Mouse (Mus musculus) brain, embryonic 14.5 days (tissue): Measurements from ENCODE around the gene Dpf3. TPM values are rescaled to one million over a fixed set of nuclear protein-coding genes. Genes with fewer than 3 reads are reported as not detected.

ENCODE experiments used
- DNase-seq: peaks from one replicate; pipeline ENCODE4 v3.0.0-alpha.2; 2011; ENCODE audit warnings: low read depth
- CTCF ChIP-seq: fragments of 200-500 bp; IDR thresholded peaks from 2 replicates; pipeline ENCODE4 v1.5.1; 2012; ENCODE audit warnings: inconsistent platforms, mild to moderate bottlenecking, moderate library complexity, borderline replicate concordance; ENCODE audit not compliant: insufficient read depth, insufficient read length; ENCODE audit errors: extremely low read depth
- POLR2A ChIP-seq: fragments of 200-500 bp; IDR thresholded peaks from 2 replicates; pipeline ENCODE4 v1.6.1; 2012; ENCODE audit warnings: mild to moderate bottlenecking, inconsistent platforms, borderline replicate concordance; ENCODE audit not compliant: poor library complexity, insufficient read depth, insufficient read length, severe bottlenecking; ENCODE audit errors: extremely low read depth
- polyA plus RNA-seq: library from polyadenylated mRNA; depleted of rRNA; stranded (reverse); fragments of >200 nt; gene quantifications from 2 replicates; pipeline ENCODE4 v1.2.3, GENCODE M21; 2012

The Dpf3 gene
- polyA plus RNA-seq, 1 experiment = 20.9 TPM

DNA sequence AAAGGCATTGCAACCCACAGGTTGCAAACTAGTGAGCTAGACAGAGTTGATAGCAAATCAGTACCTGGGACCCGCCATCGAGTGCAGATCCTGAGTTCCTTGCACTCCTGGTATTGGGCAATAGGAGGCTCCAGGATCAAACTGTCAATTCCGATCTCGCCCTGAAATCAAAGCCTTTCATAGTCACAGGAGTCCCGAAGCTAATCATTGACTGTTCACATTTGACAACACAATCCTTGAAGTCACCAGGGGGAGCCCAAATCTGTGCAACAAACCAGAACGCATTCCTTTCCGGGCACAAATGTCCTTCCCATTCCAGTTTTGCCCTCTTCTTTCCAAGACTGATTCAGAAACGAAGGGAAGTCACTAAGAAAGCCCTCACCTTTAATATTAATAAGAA lies 35.7 kb downstream of the Dpf3 start:
- no peak for DNase-seq
- TF ChIP-seq POLR2A (no peak), CTCF (peak; percentile 1; the same call in 1 of the 2 replicates)

DNA sequence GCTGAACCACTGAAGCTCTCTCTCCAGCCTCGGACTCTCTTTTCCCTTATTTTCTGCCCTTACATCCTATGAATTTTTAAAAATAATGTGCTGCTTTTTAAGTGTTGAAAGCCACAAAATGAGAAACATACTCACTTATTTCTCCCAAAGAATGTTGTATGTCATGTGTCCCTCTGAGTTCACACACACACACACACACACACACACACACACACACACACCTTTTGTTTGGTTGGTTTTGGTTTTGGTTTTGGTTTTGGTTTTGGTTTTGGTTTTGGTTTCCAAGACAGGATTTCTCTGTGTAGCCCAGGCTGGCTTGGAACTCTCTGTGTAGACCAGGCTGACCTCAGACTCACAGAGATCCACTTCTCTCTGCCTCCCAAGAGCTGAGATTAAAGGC lies 37.0 kb downstream of the Dpf3 start:
- no peak for DNase-seq
- TF ChIP-seq POLR2A (no peak), CTCF (no peak)

DNA sequence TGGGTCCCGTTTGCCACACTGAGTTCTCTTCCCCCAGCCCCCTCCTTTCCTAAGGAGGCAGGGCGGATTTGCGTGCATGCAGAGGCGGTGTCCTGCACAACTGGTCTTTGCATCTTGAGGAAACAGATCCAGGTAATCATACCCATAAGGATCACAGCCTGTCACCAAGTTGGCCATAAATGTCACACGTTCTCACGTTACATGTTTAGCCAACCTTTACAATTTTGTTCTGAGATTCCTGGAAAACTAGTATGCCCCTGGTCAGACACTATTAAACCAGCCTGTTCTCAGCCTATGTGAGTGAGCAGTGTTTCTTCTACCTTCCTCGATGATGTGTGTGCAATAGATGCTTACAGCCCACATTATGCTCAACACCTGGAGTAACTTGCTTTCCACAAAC lies 38.3 kb downstream of the Dpf3 start:
- TF ChIP-seq CTCF (no peak), POLR2A (no peak)
- no peak for DNase-seq

GRCm38 (mm10) chr12:83445587-83445986 lies 41.9 kb downstream of the Dpf3 start:
- TF ChIP-seq CTCF (no peak), POLR2A (no peak)
- DNase-seq = no peak

GRCm38 (mm10) chr12:83444448-83444847 lies 43.1 kb downstream of the Dpf3 start:
- TF ChIP-seq POLR2A (no peak), CTCF (no peak)
- peak; percentile 19 for DNase-seq

DNA sequence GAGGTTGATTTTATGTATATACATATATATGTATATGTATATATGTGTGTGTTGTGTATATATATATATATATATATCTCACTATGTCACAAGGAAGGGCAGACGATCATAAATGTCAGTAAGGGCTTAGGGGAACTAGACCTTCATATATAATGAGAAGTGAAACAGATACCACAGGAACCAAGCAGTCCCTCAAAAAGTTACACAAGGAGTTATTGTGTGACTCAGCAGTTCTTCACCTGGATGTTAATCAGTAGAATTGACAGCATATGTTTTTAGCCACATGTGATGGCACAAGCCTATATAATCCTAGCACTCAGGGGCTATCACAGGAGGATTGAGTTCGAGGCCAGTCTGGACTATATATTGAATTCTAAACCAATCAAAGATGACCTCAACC lies 49.5 kb downstream of the Dpf3 start:
- TF ChIP-seq POLR2A (no peak), CTCF (no peak)
- no peak for DNase-seq

- no peak for TF ChIP-seq POLR2A
- TF ChIP-seq CTCF = no peak
- DNase-seq = no peak
Measured at GRCm38 (mm10) chr12:83433987-83434698, 53.4 kb downstream of the Dpf3 start.

DNA sequence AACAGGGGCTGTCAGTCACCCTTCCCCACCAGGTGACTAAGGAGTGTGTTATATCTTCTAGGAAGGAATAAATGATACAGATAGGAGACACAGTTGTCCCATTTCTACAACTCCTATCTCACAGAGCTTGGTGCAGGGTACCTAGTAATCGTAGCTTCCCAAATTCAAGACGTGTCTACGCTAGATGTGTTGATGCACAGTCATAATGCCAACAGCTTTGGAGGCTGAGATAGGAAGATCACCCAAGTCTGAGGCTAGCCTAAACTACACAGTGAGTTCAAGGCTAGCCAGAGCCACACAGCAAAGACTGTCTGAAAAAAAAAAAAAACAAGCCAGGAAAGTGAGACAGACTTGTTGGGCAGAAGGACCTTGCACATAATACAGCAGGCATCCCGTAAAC lies 54.1 kb downstream of the Dpf3 start:
- TF ChIP-seq CTCF (no peak), POLR2A (no peak)

DNA sequence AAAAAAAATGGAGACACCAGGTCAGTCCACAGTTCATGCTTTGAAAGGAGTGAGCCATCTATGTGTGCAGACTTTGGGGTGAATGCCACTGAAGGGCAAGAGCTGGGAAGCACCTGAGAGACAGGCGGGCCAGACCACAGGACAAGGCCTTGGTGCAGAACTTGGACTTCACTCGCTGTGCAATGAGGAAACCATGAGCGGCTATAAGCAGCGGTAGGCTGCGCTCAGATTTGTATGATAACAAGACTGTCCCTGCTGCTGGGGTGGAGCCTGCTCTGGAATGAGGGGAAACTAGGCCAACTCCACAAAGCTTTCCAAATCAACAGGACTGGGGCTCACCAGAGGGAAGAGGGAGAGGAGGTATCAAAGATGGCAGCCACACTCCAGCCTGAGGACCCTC lies 57.3 kb downstream of the Dpf3 start:
- DNase-seq = no peak
- TF ChIP-seq POLR2A (no peak), CTCF (no peak)

More for the DNA sequence above, 54.1 kb downstream of the Dpf3 start:
- DNase-seq = no peak

GRCm38 (mm10) chr12:83428016-83428415 lies 59.5 kb downstream of the Dpf3 start:
- no peak for DNase-seq
- TF ChIP-seq CTCF = no peak
- TF ChIP-seq POLR2A = no peak

DNA sequence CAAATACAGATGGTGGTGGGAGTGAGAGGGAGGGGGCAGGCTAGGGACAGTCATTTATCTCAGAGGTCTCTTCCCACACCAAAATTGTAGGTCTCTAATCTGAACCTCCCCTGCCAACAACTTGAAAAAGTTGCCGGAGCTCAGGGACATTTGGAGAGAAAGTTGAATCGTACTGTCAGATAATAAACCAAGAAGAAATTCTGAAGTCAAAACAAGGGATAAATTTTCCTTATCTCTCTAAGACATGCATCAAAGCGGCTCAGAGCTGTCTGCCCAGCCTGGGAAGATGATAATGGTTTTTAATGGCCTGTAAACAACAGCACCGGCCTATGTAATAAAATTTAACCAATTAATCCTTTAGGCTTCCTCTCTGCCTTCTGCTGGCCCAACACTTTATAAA lies 59.9 kb downstream of the Dpf3 start:
- TF ChIP-seq CTCF (no peak), POLR2A (no peak)
- no peak for DNase-seq

DNA sequence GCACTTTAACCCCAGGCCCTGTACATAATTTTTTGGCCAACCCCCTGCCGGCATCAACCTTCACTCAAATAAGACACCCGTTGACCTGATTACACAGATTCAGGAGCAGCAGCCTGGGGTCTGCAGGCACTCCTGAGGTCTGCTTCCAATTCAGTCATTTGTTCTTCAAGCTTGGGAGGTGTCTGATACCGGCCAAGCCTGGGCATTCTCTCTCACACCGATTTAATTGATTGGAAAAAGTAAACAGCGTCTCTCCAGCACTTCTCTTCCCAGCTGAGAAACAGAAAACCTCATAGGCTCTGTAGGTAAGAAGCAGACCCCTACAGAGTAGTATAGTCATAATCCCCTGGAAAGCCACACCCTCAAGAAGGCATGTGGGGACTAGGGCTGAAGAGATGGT lies 61.2 kb downstream of the Dpf3 start:
- DNase-seq = no peak
- TF ChIP-seq CTCF = no peak
